Mouse (Mus musculus) ES-E14 (cell line): ENCODE results near the gene Olfr733. TPM values are rescaled to one million over a fixed set of nuclear protein-coding genes. Genes with fewer than 3 reads are reported as not detected.

Source experiments
- DNase-seq: peaks from one replicate; pipeline ENCODE4 v3.0.0-alpha.2; 2013; ENCODE audit warnings: low read depth, low spot score
- H3K27ac ChIP-seq: 2 replicates; pipeline ENCODE4 v1.5.1; 2012; ENCODE audit warnings: low read depth, mild to moderate bottlenecking, low read length, moderate library complexity, mixed read lengths; ENCODE audit not compliant: poor library complexity, insufficient read depth, severe bottlenecking
- H3K36me3 ChIP-seq: 2 replicates; pipeline ENCODE4 v1.6.1; 2012; ENCODE audit warnings: mild to moderate bottlenecking, low read length, moderate library complexity, mixed read lengths; ENCODE audit not compliant: control insufficient read depth, poor library complexity, insufficient read depth, severe bottlenecking
- H3K4me1 ChIP-seq, 2 experiments: fragments of 150-350 bp in 1 of 2; sonication (generic) in 1 of 2; 2 replicates each; pipeline ENCODE4 v1.6.1; 2012; ENCODE audit warnings: low read length in 2 of 2, mild to moderate bottlenecking in 1 of 2, mixed read lengths in 1 of 2; ENCODE audit not compliant: control insufficient read depth in 2 of 2, insufficient read depth in 2 of 2, poor library complexity in 1 of 2
- H3K4me3 ChIP-seq, 2 experiments: fragments of 150-350 bp in 1 of 2; sonication (generic) in 1 of 2; 2 replicates each; pipeline ENCODE4 v1.5.1; 2012; ENCODE audit warnings: low read length in 2 of 2, low read depth in 1 of 2, mild to moderate bottlenecking in 1 of 2, mixed read lengths in 1 of 2; ENCODE audit not compliant: insufficient read depth in 1 of 2, poor library complexity in 1 of 2, severe bottlenecking in 1 of 2
- H3K9ac ChIP-seq: 2 replicates; pipeline ENCODE4 v1.6.1; 2012; ENCODE audit warnings: low read depth, mild to moderate bottlenecking, low read length, mixed read lengths; ENCODE audit not compliant: poor library complexity, insufficient read depth, severe bottlenecking
- H3K9me3 ChIP-seq: fragments of 150-350 bp; sonication (generic); 2 replicates; pipeline ENCODE4 v1.6.1; 2012; ENCODE audit warnings: low read depth, mild to moderate bottlenecking, low read length; ENCODE audit not compliant: control insufficient read depth, insufficient read depth
- CHD2 ChIP-seq: IDR thresholded peaks from 2 replicates; pipeline ENCODE4 v1.6.1; 2014; ENCODE audit warnings: mild to moderate bottlenecking, low read depth, low read length, inconsistent platforms
- HCFC1 ChIP-seq: IDR thresholded peaks from 2 replicates; pipeline ENCODE4 v1.6.1; 2012; ENCODE audit warnings: low read length, inconsistent platforms, borderline replicate concordance; ENCODE audit not compliant: insufficient read depth
- MAFK ChIP-seq: IDR thresholded peaks from 2 replicates; pipeline ENCODE4 v1.6.1; 2014; ENCODE audit warnings: mild to moderate bottlenecking, low read depth, low read length, inconsistent platforms; ENCODE audit not compliant: insufficient read depth
- ZC3H11A ChIP-seq: IDR thresholded peaks from 2 replicates; pipeline ENCODE4 v1.6.1; 2012; ENCODE audit warnings: low read depth, mild to moderate bottlenecking, inconsistent platforms, low read length, borderline replicate concordance
- ZNF384 ChIP-seq: IDR thresholded peaks from 2 replicates; pipeline ENCODE4 v1.6.1; 2012; ENCODE audit warnings: low read depth, low read length, inconsistent platforms
- in situ Hi-C, 2 experiments: fragments of 600-800 bp; cut with MboI; formaldehyde crosslinking; loops; one replicate each; pipeline ENCODE4 v1.15.1; 2025; ENCODE audit warnings: low sequenced_read_pairs in 2 of 2, inconsistent platforms in 1 of 2; ENCODE audit not compliant: unreplicated experiment in 2 of 2
- total RNA-seq: library from RNA; depleted of rRNA; stranded (reverse); fragments of 300-350 nt; gene quantifications from 2 replicates; pipeline ENCODE4 v1.2.3, GENCODE M21; 2012; rRNA removed

Olfr733 gene
- not detected in 2 replicates for total RNA-seq

DNA sequence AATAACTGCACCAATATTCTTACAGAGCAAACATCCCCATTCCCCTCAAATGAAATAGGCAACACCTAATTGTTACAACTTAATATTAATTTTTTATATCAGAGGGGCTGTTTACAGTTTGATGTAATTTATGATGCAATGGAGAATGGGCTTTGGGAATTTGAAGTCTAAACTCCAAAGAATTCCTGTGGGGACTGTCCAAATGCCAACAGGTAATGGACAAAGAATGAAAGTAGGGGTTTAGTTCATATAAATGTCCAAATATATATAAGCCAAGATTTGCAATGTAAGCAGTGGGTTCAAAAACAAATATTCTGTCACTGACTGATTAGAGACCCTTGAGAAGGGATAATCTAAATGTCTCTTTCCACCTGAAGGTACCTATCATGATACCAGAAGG is at the start of gene Olfr733:
TSS of gene Olfr733 (minus strand) at position 101 of the 400 bp plus-strand sequence.
- no peak within 1 kb of the TSS for H3K4me3 ChIP-seq
- no peak for DNase-seq
- TF ChIP-seq ZC3H11A (no peak), MAFK (no peak), HCFC1 (no peak), CHD2 (no peak), ZNF384 (no peak)
- no peaks in the 10 kb centered on the region for H3K36me3 ChIP-seq
- H3K27ac ChIP-seq, result no peak within 1 kb of the TSS
- H3K4me1 ChIP-seq, result no peaks in the 10 kb centered on the region
- in situ Hi-C loops, result no loop called here
- no peak within 1 kb of the TSS for H3K9ac ChIP-seq
- no peaks in the 10 kb centered on the region for H3K9me3 ChIP-seq

DNA sequence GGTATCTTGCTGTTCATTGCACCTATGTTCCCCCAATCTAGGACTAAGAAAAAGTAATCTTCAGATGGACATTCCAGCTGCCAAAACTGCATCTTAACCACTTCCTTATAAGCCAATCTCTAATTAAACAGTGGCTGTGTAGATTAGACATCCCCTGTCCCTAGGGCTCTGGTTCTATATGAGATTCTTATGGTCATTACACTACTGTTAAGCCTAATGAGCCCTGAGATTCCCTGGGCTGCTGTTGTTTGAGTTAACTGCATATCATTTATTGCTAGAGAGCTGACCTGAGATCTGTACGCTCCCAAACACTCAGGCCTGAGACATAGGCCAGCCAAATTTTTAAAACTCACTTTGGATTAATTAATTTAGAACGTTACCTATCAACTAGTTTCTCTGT is 47.5 kb upstream of the Olfr733 start, which contains the start of gene Olfr735:
TSS of gene Olfr735 (minus strand) at position 77 of the 400 bp plus-strand sequence.
- in situ Hi-C loops, result no loop called here
- no peak for DNase-seq
- no peaks in the 10 kb centered on the region for H3K9me3 ChIP-seq
- no peaks in the 10 kb centered on the region for H3K36me3 ChIP-seq
- TF ChIP-seq ZNF384 (no peak), CHD2 (no peak), ZC3H11A (no peak), MAFK (no peak), HCFC1 (no peak)
- no peaks in the 10 kb centered on the region; a peak in 1 of 4 replicates for H3K4me1 ChIP-seq
- no peak within 1 kb of the TSS for H3K27ac ChIP-seq
- no peak within 1 kb of the TSS for H3K9ac ChIP-seq
- no peak within 1 kb of the TSS for H3K4me3 ChIP-seq

DNA sequence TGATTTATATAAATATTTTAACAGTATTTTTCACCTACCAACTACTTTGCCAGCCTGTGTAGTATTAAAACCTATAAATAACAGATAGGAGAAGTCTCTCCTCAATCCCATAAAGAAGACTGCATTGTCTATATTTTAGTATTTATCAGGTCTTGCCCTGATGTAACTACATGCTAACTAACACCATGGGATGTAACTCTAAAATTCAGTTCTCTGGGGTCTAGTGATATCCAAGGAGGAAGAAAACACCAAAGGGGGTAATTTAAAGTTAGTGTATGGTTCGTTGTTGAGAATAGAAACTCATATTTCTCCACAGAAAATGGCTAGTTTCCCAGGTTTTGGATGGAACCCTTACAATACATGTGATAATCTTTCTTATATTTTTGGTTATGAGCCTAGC is 25.3 kb upstream of the Olfr733 start, which contains the start of gene Olfr734:
TSS of gene Olfr734 (minus strand) at position 101 of the 400 bp plus-strand sequence.
- Histone ChIP-seq H3K27ac (no peak within 1 kb of the TSS), H3K4me3 (no peak within 1 kb of the TSS), H3K4me1 (no peaks in the 10 kb centered on the region), H3K9ac (no peak within 1 kb of the TSS), H3K36me3 (no peaks in the 10 kb centered on the region), H3K9me3 (no peaks in the 10 kb centered on the region)
- no peak for DNase-seq
- TF ChIP-seq HCFC1, result no peak
- no peak for TF ChIP-seq CHD2
- TF ChIP-seq MAFK, result no peak
- no peak for TF ChIP-seq ZNF384
- TF ChIP-seq ZC3H11A, result no peak
- in situ Hi-C loops, result no loop called here

DNA sequence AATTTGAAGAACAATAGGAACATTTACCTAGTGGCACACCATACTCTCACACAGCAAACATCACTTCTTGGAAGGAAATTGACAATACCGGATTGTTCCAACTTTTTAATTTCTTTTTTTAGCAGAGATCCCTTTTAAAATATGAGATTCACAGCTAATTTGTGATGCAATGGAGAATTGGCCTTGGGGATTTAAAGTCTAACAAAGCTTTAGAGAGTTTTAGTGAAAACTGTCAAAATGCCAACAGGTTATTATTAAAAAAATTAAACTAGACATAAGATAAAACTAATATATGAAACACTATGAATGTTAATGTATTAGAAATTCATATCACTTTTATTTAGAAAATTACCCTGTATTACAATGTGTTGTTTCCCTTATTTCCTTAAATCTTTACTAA is 17.2 kb downstream of the Olfr733 start, which contains the start of gene Olfr732:
TSS of gene Olfr732 (minus strand) at position 101 of the 400 bp plus-strand sequence.
- H3K36me3 ChIP-seq, result no peaks in the 10 kb centered on the region
- H3K27ac ChIP-seq, result no peak within 1 kb of the TSS
- DNase-seq, result no peak
- TF ChIP-seq ZC3H11A (no peak), CHD2 (no peak), MAFK (no peak), ZNF384 (no peak), HCFC1 (no peak)
- H3K4me1 ChIP-seq, result no peaks in the 10 kb centered on the region
- H3K9me3 ChIP-seq, result no peaks in the 10 kb centered on the region
- no peak within 1 kb of the TSS for H3K4me3 ChIP-seq
- no peak within 1 kb of the TSS for H3K9ac ChIP-seq
- in situ Hi-C loops, result no loop called here

Other genes starting within 250 kb of the Olfr733 start
- not detected in 2 replicates for gene Olfr726, start 210.6 kb downstream of the Olfr733 start, total RNA-seq
- not detected in 2 replicates for gene Olfr727, start 178.3 kb downstream of the Olfr733 start, total RNA-seq
- not detected in 2 replicates for gene Olfr728, start 158.8 kb downstream of the Olfr733 start, total RNA-seq
- not detected in 2 replicates for gene Olfr729, start 148.6 kb downstream of the Olfr733 start, total RNA-seq
- not detected in 2 replicates for gene Olfr730, start 113.3 kb downstream of the Olfr733 start, total RNA-seq
- not detected in 2 replicates for gene Olfr731, start 59.7 kb downstream of the Olfr733 start, total RNA-seq
- not detected in 2 replicates for gene Olfr732, start 17.3 kb downstream of the Olfr733 start, total RNA-seq
- not detected in 2 replicates for gene Olfr734, start 25.2 kb upstream of the Olfr733 start, total RNA-seq
- not detected in 2 replicates for gene Olfr735, start 47.4 kb upstream of the Olfr733 start, total RNA-seq
- not detected in 2 replicates for gene Tlr11, start 56.4 kb upstream of the Olfr733 start, total RNA-seq
- gene Olfr736, start 79.6 kb upstream of the Olfr733 start, total RNA-seq, result not detected in 2 replicates
- not detected in 2 replicates for gene Olfr738, start 106.0 kb upstream of the Olfr733 start, total RNA-seq
- not detected in 2 replicates for gene Olfr739, start 117.1 kb upstream of the Olfr733 start, total RNA-seq
- not detected in 2 replicates for gene Olfr740, start 144.0 kb upstream of the Olfr733 start, total RNA-seq
- not detected in 2 replicates for gene Olfr741, start 171.2 kb upstream of the Olfr733 start, total RNA-seq
- gene Olfr742, start 202.1 kb upstream of the Olfr733 start, total RNA-seq, result not detected in 2 replicates
- not detected in 2 replicates for gene Olfr743, start 220.3 kb upstream of the Olfr733 start, total RNA-seq